Mouse (Mus musculus) thymus, adult 2 months (tissue): ENCODE data around the gene Nisch.

Source experiments
- CTCF ChIP-seq: fragments of 200-500 bp; IDR thresholded peaks from 2 replicates; pipeline ENCODE4 v1.5.1; 2012; ENCODE audit warnings: mild to moderate bottlenecking, control low read depth, low read length, moderate library complexity, borderline replicate concordance; ENCODE audit not compliant: control insufficient read depth, poor library complexity, insufficient read depth; ENCODE audit errors: extremely low read depth
- POLR2A ChIP-seq: fragments of 200-500 bp; IDR thresholded peaks from 2 replicates; pipeline ENCODE4 v1.6.1; 2012; ENCODE audit warnings: mild to moderate bottlenecking, low read length, control low read depth, moderate library complexity; ENCODE audit not compliant: control insufficient read depth, poor library complexity, insufficient read depth; ENCODE audit errors: extremely low read depth

- TF ChIP-seq CTCF, result no peak
- no peak for TF ChIP-seq POLR2A
Observed at GRCm38 (mm10) chr14:31139666-31140065, 77.1 kb downstream of the Nisch start.
